Mouse (Mus musculus): ENCODE data around the gene Fhit. TPM values are rescaled to one million over a fixed set of nuclear protein-coding genes. Genes with fewer than 3 reads are reported as not detected.
"Not testable (repeated sequence)": the region's sequence is repeated elsewhere in the genome, so short reads cannot be mapped to it uniquely, and the experiment has no call there.

Fhit gene
- total RNA-seq, 2 experiments from 2014 or later: 8.8 to 9.7 TPM

DNA sequence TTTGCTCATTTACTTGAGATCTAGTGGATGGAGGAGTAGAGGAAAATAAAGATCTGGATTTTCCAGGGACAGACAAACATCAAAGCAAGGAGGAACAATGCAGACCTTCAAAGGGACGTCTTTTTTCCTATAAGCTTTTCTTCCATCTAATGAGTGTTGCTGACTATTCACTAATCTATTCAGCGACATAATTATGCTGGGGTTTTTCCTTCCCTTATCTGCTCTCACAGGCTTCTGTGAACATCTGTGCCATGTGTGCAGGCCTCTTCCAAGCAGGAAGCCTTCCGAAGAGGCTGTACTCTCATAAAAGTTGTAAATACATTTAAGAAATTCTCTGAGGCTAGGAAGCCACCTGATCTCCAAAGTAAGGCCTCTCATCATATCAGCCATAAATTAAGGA is 228.2 kb downstream of the Fhit start:
- ATAC-seq (replicated peaks; ENCODE audit: poor library complexity): no peak

GRCm38 (mm10) chr14:10917893-10918803 is 243.7 kb downstream of the Fhit start:
- ATAC-seq (replicated peaks; ENCODE audit: poor library complexity): no peak

- ATAC-seq (replicated peaks; ENCODE audit: poor library complexity): no peak
Measured at GRCm38 (mm10) chr14:10908011-10908410, 253.8 kb downstream of the Fhit start.

DNA sequence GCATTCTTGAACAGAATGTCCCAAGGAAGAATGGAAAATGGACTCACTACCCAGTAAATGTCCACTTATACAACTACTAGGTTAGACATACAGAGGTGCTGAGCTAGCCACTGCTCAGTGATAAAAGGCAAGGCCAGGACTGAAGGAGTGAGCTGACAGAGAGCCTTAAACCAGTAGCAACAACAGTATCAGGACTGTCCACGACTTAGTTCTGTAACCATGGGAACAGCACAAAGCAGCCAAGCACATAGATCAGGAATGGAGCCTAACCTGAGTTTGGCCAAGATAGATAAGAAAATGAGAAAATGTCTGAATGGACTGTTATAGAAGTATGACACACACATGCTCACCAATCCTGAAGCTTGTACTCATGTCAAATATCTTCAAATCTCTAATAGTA is 279.1 kb downstream of the Fhit start:
- no peak for ATAC-seq (replicated peaks; ENCODE audit: poor library complexity)

- peak; percentile 73 for ATAC-seq (replicated peaks; ENCODE audit: poor library complexity)
Measured at GRCm38 (mm10) chr14:10880749-10881148, 281.1 kb downstream of the Fhit start.

DNA sequence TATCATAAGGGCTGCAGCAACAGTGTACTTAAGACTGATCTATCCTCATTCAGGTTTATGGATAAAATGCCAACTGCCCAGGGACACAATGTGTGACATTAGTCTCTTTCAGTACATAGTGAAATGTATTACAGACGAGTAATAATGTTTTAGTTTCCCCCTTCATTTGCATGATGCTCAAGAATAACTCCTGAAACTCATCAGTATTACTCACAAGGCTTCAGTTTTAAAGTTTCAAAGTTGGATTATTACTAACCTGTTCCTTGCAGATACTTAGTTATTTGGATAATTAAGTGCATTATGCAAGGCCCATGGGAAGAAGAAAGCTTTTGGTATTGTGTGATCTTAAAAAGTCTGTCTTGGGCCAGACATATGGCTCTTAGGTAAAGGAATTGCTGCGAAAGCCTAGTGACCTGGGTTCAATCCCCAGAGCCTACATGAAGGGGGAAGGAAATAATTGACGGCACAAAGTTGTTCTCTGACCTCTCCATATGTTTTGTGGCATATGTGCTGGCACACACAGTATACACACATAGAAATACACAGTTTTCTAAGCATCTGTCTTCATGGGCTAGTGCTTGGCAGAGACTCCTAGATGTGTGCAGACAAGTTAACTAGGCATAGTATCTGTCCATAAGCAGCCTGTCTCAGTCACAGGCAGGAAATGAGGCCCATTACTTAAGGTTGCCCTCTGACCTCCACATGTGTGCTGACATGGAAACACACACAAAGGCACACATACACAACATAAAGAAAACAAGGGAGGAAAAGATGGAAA is 287.1 kb downstream of the Fhit start:
- ATAC-seq (replicated peaks; ENCODE audit: poor library complexity): no peak

DNA sequence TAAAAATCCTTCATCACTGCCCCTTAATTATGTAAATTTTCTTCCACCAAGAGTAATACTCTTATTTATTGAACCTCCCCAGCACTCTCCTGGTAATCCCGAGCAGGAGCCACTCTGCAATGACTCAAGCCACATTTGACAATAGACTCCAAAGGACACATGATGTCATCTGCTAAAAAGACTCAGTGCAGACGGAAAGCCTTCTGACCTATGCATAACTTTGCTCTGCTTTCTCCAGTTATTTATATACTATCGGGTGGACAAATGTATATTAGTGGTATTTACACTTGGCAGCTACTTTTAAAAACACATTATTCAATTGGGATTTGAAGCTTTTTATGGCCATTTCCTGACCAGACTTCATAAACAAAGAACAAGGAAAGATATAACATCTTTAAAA is 304.2 kb downstream of the Fhit start:
- no peak for ATAC-seq (replicated peaks; ENCODE audit: poor library complexity)

DNA sequence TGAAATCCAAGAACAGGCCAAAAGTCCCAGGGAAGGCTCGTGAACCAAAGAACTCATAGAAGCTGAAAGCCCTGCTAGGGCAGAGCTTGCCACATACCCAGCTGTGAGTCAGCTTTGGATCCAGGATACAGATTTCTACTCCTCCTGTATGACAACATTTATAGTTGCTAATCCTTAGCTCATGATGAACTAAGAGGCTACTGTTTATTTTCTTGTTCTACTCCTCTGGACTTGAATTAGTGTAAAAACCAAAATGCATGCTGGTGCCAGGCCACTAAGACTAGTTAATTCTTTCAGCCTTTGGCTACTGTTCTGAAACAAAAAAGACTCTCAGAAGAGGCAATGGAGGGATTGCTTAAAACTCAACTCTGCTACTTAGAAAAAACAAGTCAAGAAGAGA is 309.9 kb downstream of the Fhit start:
- ATAC-seq (replicated peaks; ENCODE audit: poor library complexity): no peak

GRCm38 (mm10) chr14:10836001-10836400 is 325.8 kb downstream of the Fhit start:
- no peak for ATAC-seq (replicated peaks; ENCODE audit: poor library complexity)

GRCm38 (mm10) chr14:10824819-10825218 is 337.0 kb downstream of the Fhit start:
- no peak for ATAC-seq (replicated peaks; ENCODE audit: poor library complexity)

- no peak for ATAC-seq (replicated peaks; ENCODE audit: poor library complexity)
Measured at GRCm38 (mm10) chr14:10813551-10813950, 348.3 kb downstream of the Fhit start.

DNA sequence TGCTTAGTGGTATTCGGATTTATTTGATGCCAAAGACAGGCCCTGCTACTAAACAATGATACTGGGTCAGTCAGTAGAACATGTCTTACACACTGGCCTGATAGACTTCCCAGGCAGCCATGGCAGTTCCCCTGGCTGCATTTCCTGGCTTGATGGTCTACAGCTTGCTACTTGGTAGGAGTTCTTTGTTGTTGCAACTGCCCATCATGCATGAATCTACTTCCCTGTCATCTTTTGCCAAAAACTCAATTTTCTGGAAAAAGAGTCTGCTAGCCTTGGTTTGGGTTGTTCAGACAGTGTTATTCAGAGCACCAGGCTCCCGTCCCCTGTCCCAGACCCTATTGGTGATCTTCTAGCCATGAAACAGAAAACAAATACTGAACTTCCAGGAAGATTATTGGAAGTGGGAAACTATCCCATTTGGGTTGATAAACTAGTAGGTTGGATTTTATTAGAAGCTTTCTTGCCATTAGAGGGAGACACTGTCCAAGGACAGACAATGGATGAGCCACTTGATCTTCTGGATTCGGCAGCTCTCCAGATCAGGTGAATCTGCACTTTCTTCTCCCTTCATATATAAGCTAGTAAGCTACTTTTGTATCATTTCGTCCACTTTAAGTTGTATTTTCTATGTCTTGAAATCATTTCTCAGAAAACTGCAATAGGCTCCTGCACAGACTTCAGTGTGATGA is 363.2 kb downstream of the Fhit start:
- no peak for ATAC-seq (replicated peaks; ENCODE audit: poor library complexity)

DNA sequence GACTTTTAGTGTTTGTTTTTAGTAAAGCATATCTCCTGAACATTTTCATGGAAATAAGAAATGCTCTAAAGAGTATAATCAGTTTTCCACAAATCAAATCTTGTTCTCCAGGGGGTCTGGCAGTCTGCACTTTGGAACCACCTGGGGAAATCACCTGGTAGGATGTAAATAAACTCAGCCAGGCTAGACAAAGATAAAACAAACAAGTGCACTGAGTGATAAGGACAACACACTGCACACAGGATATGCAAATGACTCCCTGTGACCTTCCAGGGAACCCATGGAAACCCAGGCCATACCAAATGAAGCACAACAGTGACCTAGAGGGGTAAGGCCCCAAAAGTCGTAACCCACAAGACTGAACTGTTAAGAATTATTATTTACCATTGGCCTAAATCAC is 364.2 kb downstream of the Fhit start:
- ATAC-seq (replicated peaks; ENCODE audit: poor library complexity): no peak

DNA sequence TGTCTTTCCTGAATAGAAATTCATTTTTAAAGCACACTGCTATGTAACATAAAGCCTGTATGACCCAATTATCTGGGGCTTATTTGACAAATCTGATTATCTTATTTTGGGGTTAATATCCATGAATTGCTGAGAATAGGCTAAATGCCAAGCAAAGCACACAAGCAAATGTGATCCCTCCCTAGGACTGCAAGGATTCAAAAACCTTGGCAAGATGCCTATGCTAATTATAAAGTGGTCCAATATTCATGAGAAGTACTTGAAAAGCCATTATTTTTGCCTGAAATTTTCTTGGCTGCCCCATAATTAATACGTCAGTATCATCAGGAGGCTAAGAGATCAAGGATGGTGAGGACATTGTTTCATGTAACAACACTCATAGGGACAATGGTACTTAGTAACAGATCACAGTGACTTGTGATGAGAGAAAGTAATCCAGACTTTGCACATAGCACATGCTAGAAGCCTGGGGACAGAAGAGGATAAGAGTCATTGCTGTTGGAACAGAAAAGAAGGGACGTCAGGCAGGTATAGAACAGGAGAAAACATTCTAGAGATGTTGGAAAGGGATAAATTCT is 366.2 kb downstream of the Fhit start:
- no peak for ATAC-seq (replicated peaks; ENCODE audit: poor library complexity)

- no peak for ATAC-seq (replicated peaks; ENCODE audit: poor library complexity)
Measured at GRCm38 (mm10) chr14:10783929-10784328, 377.9 kb downstream of the Fhit start.

DNA sequence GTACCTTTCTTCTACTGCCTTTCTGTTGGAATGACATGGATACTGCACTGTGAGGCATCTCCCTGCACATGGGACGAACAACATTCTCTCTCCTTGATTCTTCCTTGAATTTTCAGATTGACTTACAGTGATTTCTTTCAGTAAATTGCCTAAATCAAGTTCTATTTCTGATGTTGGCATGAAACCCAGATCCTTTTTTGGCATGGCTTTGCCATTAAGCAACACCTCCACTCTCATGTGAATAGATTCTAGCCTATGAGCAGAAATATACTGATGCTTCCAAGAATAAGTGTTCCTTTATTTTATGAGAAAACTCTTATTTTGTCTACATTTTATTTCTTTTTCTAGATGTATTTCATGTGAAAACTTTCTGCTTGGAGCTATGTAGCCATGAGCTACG is 383.1 kb downstream of the Fhit start:
- ATAC-seq (replicated peaks; ENCODE audit: poor library complexity): no peak

DNA sequence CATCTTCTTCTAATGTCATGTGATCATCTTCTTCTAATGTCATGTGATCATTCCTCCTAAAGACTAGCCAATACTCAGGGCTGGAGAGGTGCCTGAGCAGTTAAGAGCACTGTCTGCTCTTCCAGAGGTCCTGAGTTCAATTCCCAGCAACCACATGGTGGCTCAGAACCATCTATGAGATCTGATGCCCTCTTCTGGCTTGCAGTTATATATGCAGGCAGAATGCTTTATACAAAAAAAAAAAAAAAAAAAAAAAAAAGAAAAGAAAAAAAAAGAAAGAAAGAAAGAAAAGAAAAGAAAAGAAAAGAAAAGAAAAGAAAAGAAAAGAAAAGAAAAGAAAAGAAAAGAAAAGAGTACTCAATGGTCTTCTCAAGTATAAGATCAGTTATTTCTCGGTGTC is 407.0 kb downstream of the Fhit start:
- ATAC-seq (replicated peaks; ENCODE audit: poor library complexity): not testable (repeated sequence)

DNA sequence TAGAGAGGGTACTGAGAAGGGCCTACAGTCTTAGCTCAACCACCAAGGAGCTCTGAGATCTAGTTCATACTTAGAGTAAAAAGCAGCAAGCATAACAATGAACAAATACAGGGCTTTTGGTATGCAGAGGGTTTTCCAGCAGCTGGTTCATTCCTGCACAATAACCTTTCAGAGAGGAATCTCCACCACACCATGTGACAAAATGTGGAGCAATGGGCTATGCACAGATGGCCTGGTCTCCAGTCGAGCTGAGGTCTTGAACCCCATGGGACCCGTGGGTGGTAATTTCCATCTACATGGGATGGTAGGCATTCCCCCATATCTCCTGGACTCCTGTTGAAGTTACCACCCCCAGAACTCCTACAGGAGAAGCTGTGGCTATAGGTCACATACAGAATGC is 423.8 kb downstream of the Fhit start:
- ATAC-seq (replicated peaks; ENCODE audit: poor library complexity): no peak

GRCm38 (mm10) chr14:10722525-10722924 is 439.3 kb downstream of the Fhit start:
- no peak for ATAC-seq (replicated peaks; ENCODE audit: poor library complexity)

GRCm38 (mm10) chr14:10712916-10713315 is 448.9 kb downstream of the Fhit start:
- no peak for ATAC-seq (replicated peaks; ENCODE audit: poor library complexity)

- no peak for ATAC-seq (replicated peaks; ENCODE audit: poor library complexity)
Measured at GRCm38 (mm10) chr14:10712522-10712881, 449.3 kb downstream of the Fhit start.
